Mouse (Mus musculus) heart, adult 2 months (tissue): ENCODE results near the gene Zdhhc13.

Experiments used
- CTCF ChIP-seq: fragments of 200-600 bp; IDR thresholded peaks from 2 replicates; pipeline ENCODE4 v1.8.1; 2022; ENCODE audit warnings: antibody characterized with exemption, mild to moderate bottlenecking, moderate library complexity
- POLR2A ChIP-seq: fragments of 200-500 bp; IDR thresholded peaks from 2 replicates; pipeline ENCODE4 v1.6.1; 2011; ENCODE audit warnings: mild to moderate bottlenecking, low read depth, low read length, control low read depth; ENCODE audit not compliant: insufficient read depth

DNA sequence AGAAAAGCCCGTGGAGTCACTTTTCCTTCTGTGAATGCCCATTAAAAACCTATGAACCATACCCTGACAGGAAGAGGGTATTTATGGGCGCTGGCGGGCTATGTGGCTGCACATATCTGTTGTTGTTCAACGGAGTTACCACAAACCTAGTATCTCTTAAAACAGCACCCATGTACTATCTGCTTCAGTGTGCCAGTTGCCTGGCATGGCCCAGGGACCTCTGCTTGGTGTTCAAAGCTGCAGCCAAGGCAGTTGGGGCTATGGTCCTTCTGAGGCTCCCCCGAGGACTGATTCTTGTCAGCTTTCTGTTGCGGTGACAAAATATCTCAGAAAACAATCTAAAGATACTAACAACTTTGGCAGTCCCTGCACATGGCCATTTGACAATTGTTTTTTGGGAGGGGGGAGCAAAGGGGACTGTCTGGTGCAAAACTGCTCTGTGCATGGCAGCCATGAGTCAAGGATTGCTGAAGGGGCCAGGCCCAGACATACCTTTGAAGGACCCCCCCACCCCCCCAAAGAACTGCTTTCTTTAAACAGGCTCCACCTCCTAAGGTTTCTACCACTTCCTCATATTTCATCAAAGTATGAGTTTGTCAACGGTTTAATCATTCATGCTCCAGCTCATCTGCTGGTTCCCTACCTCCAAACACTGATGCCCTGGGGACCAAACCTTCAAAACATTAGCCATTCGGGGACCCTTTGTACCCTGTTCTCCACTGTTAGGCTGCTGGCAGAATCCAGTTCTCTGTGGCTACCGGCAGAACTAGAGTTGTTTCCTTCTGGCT is 76.1 kb downstream of the Zdhhc13 start:
- TF ChIP-seq POLR2A, result no peak
- no peak for TF ChIP-seq CTCF
